Mouse (Mus musculus): ENCODE results near the gene Mybl2.

Mybl2 gene

GRCm38 (mm10) chr2:163073023-163073757, 18.7 kb downstream of the Mybl2 start:
- no peak for DNase-seq

GRCm38 (mm10) chr2:163074006-163074405, 19.5 kb downstream of the Mybl2 start:
- no peak for DNase-seq

DNA sequence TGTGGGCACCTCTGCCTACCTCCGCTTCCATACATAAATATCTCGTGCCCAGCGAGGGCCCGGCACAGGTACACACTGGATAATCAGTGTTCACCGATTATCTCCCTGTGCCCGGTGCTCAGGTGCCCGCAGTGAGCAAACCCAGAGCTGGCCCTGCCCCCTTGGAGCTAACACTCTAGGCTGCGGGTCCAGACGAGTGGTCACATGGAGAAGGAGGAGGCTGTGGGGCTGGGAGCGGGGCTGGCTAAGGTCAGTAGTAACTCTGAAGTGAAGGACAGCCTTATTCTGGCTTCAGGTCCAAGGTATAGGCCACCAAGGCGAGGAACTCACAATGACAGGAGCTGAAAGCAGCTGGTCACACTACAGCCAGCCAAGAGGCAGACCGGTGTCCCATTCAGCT, 20.3 kb downstream of the Mybl2 start:
- DNase-seq = no peak

- no peak for DNase-seq
These were observed 20.7 kb downstream of the Mybl2 start for GRCm38 (mm10) chr2:163075234-163075633.

DNA sequence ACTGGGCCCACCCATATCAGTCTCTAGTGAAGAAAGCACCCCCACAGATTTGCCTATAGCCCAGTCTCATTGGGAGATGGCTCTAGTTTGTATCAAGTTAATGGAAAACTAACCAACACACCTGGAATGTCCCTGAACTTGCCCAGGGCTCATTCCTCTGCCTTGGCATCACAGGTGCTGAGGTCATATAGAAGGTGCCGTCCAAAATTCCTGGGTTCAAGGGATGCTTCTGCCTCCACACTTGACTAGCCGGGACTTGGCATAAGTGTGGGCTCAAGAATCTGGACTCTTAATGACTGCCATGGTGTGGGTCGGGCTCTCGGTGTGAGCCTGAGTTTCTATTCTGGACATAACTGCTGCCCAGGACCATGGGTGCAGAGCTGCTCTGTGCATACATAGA, 24.6 kb downstream of the Mybl2 start:
- DNase-seq = no peak

- DNase-seq = no peak
These were observed 28.1 kb downstream of the Mybl2 start for GRCm38 (mm10) chr2:163082591-163082990.

- DNase-seq = no peak
These were observed 30.0 kb downstream of the Mybl2 start for GRCm38 (mm10) chr2:163084519-163084918.

GRCm38 (mm10) chr2:163085047-163085446, 30.6 kb downstream of the Mybl2 start:
- no peak for DNase-seq

GRCm38 (mm10) chr2:163086561-163086960, 32.1 kb downstream of the Mybl2 start:
- no peak for DNase-seq

- DNase-seq = no peak
These were observed 33.2 kb downstream of the Mybl2 start, which contains the start of gene Gtsf1l for GRCm38 (mm10) chr2:163087728-163088127. Gene Gtsf1l, minus strand, starts transcription at chr2:163087855.

GRCm38 (mm10) chr2:163089475-163090123, 35.1 kb downstream of the Mybl2 start:
- no peak for DNase-seq

GRCm38 (mm10) chr2:163094909-163095308, 40.4 kb downstream of the Mybl2 start:
- DNase-seq = no peak

DNA sequence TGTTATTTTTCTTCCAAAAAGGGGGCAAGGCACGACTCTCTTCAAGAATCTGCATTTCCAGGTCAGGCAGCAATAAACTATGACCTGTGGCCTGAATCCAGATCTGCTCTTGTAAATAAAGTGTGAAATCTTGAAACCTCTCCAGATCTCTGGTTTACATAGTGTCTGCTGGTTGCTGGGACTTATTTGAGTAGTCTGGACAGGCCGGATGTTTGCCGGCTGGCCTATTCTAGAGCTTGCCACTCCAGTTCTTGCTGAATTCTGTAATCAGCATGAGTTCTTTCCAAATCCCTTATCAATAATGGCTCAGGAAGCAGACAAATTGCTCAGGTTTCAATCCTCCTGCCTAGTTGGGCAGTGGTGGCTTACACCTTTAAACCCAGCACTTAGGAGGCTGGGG, 41.3 kb downstream of the Mybl2 start:
- DNase-seq = no peak

DNA sequence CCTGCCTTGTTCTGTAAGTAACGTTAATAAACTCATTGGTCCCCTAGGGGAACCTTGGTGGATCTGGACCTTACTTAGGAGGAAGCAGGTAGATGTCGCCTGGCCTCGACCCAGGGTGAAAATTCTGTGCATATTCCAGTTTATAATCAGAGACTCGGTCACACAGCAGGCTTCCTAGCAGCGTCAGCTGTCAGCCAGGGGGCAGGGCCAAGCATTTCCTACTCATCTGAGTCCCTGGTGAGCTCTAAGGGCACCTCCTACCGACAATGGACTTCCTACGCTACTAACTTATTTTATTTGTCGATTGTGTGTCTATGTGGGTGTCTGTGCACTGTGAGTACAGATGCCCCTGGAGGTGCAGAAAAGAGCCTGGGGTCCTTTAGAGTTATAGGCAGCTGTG, 45.4 kb downstream of the Mybl2 start:
- no peak for DNase-seq

- DNase-seq = no peak
These were observed 46.1 kb downstream of the Mybl2 start for GRCm38 (mm10) chr2:163100551-163100950.

DNA sequence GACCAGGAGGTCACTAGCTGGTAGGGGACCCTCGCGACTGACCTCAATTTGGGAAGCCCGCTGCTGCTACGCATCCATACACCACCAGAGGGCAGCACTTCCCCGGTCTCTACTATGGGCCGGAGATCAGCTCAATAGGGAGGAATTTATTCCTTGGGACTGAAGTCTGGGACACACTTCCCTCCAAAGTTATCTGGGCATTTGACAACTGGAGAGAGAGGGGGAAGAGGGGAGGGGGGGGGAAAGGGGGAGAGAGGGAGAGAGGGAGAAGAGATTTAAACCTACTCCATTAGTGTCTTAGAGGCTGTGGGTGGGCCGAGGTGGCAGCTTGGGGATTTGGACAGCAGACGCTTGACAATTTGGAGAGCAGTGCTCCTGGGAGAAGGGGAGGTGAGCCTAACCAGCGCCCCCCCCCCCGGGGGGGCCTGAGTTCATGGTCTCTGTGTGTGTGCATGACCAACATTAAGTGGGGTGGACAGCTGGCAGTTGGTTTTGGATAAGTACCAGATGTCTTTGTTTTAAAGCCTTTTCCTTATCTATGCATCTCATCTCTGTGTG, 47.2 kb downstream of the Mybl2 start:
- DNase-seq = peak; percentile 86 to 88

DNA sequence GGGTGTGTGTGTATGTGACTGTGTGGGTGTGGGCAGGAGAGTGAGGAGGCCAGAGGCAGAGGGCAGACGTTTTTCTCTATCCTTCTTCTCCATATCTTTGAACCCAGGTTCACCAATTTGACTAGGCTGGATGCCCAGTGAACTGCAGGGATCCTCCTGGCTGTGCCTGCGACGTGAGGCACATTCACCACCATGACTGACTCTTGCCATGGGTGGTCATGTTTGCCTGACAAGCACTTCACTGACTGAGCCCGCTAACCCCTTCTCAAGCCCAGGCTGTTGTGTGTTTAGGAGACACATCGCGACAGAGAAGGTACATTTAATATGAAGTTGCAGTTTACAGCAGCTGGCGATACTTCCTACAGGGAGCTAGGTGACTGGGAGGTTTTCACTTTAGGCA, 47.7 kb downstream of the Mybl2 start:
- peak; percentile 49 to 53 for DNase-seq

GRCm38 (mm10) chr2:163102900-163103653, 48.6 kb downstream of the Mybl2 start:
- peak in 1 of 2 experiments; percentile 12 for DNase-seq

- DNase-seq = peak; percentile 73 to 74
These were observed 49.7 kb downstream of the Mybl2 start for GRCm38 (mm10) chr2:163104086-163104770.

- no peak for DNase-seq
These were observed 53.9 kb downstream of the Mybl2 start for GRCm38 (mm10) chr2:163108385-163108784.

- peak in 1 of 2 experiments; percentile 21 for DNase-seq
These were observed 56.2 kb downstream of the Mybl2 start for GRCm38 (mm10) chr2:163110706-163111105.

DNA sequence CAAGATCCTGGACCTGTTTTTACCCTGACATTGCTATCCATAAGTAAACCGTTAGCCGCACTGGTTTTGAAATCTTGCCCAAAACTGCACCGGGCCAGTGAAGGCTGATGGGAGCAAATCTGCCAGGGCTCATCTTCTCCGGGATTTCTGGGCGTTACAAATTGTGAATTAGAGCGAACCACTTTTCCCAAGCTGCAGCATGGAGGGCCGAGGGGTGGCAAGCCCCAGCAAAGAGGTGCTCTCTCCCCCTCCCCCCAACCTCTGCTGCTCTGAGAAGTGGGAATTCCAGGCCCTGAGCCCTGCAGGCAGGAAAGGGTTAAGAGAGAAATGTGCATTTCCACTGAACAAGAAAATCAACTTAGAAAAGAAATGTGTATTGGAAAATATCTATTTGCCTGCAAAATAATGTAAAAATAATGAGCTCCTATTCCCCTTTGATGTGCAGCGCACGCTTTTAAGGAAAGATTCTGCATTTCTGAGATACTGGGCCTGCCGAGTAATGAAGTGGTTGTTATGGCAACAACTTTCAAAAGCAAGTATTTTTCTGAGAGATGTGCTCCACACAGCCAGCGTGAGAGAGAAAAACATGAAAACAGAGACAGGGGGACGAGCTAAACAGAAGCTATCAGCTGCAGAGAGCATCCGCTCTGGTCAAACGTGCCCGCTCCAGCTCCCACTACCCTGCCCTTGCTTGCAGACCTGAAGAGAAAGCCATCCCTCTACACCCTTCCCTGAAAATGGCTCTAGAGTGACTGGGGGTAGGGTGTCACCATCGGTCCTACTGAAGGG, 57.1 kb downstream of the Mybl2 start:
- DNase-seq = peak in 1 of 2 experiments; percentile 26
